Mouse (Mus musculus): ENCODE results near the gene Npy4r.

Gene Npy4r

DNA sequence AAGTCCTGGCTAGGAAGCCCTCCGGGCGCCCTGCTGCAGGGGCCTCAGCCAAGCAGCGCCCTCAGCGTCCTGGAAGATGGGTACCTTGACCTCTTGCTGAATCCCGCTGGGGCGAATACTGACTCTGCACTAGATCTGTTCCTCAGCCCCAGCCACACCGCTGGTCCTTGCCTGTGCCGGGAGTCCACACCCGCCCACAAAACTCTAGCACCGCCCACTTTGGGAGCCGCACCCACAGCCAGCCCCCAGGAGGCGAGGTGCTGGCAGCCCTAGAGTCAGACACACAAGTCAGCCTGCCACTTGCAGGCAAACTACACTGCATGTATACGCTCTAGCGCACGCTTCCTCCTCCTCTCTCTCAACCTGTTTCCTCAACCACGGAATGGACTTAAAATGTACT is at the start of gene Npy4r:
Gene Npy4r (minus strand): TSS at position 148 of the 400 bp plus-strand sequence.
- peak; percentile 51 for DNase-seq (ENCODE audit: low spot score)

GRCm38 (mm10) chr14:34201231-34202035 is 49.1 kb upstream of the Npy4r start, which contains the start of gene Gprin2:
TSS of gene Gprin2 (minus strand) at chr14:34201653.
- DNase-seq (ENCODE audit: low spot score), result peak; percentile 41

- DNase-seq (ENCODE audit: low spot score), result peak; percentile 23
These were observed 48.5 kb upstream of the Npy4r start for GRCm38 (mm10) chr14:34200738-34201230.

- no peak for DNase-seq (ENCODE audit: low spot score)
These were observed 44.4 kb upstream of the Npy4r start for GRCm38 (mm10) chr14:34196706-34197105.

- no peak for DNase-seq (ENCODE audit: low spot score)
These were observed 43.2 kb upstream of the Npy4r start for GRCm38 (mm10) chr14:34195466-34195865.

GRCm38 (mm10) chr14:34193879-34194278 is 41.6 kb upstream of the Npy4r start:
- no peak for DNase-seq (ENCODE audit: low spot score)

DNA sequence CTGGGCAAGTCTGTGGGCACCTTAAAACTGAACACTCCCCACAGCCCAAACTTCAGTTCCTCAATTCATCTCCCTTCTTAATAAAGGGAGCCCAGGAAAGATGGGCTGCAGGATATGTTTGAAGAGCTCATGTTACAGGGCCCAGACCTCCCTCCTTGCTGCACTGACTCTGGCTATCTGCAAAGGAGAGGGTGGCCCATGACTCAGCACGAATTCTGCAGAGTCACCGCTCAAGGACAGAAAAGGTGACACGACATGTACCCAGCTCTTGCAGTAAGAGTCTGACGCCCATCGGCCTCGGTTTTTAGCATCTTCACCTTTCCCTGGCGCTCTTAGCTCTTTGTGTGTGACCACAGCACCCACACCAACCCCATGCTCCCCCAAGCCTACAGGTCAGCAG is 38.1 kb upstream of the Npy4r start:
- DNase-seq (ENCODE audit: low spot score), result no peak

DNA sequence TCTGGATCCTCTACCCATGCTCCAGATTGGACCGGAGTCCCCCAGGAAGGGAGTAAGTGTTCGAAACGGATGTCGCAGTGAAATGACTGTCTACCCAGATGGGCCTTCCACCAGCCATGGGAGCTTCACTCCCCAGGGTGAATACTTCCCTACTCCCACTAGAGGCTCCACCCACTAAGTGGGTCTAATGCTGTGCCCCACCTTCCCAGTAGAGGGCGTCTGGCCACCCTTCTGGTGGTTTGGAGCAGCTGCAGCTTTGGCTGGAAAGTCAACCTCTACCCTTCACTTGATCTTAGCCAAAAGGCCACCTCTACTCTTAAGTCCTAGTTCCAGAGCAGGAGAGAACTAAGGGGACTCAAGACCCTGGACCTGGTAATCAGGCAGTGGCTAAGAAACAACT is 36.3 kb upstream of the Npy4r start:
- peak; percentile 19 for DNase-seq (ENCODE audit: low spot score)

GRCm38 (mm10) chr14:34183101-34183500 is 30.8 kb upstream of the Npy4r start:
- DNase-seq (ENCODE audit: low spot score), result no peak

- DNase-seq (ENCODE audit: low spot score), result no peak
These were observed 27.1 kb upstream of the Npy4r start for GRCm38 (mm10) chr14:34179351-34179750.

GRCm38 (mm10) chr14:34171107-34171506 is 18.8 kb upstream of the Npy4r start:
- no peak for DNase-seq (ENCODE audit: low spot score)

DNA sequence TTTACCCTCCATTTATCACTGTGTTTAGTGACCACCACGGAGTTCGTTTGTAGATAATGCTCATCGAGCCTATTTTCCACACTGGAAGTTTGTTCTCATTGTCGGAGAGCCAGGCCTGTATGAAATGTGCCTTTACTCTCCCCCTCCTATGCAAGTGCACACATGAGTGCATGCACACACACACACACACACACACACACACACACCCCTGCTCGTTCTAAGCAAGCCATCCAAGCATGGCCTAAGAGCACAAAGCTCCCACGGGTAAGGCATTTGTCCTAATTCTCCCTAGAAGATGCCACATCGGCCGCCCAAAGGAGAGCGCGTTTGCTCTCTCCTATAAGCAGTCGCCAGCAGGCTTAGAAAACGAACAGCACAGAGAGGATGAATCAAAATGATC is 3.5 kb upstream of the Npy4r start:
- no peak for DNase-seq (ENCODE audit: low spot score)

- peak; percentile 62 for DNase-seq (ENCODE audit: low spot score)
These were observed 2.5 kb upstream of the Npy4r start for GRCm38 (mm10) chr14:34154601-34155337.

DNA sequence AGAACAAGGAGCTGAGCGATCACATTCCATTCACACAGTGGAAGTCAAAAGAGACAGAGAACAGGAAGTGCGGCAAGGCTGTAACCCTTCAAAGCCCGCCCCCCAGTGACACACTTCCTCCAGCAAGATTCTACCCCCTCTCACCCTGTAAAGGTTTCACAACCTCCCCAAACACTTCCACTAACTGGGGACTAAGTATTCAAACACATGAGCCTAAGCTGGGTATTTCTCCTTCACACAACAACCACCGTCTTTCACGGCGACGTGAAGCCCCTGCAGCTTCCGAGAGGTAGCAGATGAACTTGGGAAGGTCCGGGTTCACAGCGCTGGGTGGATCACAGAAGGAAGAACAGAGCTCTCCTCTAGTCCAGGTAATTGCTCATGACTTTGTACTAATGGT is 9.4 kb downstream of the Npy4r start:
- DNase-seq (ENCODE audit: low spot score), result no peak

DNA sequence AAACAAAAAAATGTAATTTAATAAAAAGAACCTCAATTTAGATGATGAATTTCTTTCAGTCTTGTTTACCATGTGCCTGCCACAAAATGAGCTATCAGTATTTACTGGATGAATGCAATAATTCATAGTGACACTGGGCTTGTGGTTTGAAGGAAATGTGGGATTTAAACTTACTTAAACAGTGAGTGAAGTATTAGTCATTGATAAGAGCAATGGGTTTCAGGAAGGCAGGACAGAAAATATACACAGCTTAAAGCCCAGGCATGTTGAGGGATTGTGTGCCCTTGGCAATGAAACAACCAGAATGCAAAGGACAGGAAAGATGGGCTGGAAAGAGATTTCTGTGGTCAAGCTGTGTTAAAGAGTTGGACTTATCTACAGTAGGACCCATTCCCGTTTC is 10.0 kb downstream of the Npy4r start:
- DNase-seq (ENCODE audit: low spot score), result no peak

GRCm38 (mm10) chr14:34139671-34140664 is 12.3 kb downstream of the Npy4r start:
- DNase-seq (ENCODE audit: low spot score), result no peak

DNA sequence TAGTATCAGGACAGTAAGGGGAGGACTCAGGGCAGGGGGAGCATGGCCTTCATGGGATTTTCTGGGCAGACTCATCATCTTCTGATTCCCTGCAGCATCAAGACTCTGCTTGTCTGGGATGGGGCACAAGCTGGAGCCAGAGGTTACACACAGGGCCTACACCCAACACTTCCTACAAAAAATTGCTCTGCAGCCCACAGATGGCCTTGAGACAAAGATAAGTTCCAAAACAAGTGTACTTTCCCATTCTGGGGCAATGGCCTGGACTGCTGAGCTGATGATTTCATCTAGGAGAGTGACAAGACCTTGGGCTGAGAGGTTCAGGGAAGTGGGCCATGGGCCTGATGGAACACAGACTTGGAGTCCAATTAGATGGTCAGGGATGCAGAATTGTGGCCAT is 16.9 kb downstream of the Npy4r start:
- DNase-seq (ENCODE audit: low spot score), result no peak

DNA sequence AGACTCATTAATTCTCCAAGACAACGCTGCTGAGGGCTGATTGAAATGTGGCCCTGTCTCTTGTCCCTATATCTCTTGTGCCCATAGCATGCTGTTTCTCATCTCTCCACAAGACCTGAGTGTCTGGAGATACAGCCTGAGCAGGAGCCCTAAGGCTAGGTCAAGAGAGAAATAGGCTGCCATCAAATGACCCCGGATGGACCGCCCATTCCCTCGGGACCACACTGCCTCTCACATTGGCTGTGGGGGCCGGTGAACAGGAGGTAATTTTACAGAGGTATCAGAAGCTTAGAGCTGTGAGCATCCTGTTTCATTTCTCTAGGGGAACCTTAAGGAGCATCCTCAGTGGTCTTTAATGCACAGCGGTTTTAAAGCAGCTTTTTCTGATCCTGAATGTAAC is 21.1 kb downstream of the Npy4r start:
- no peak for DNase-seq (ENCODE audit: low spot score)

GRCm38 (mm10) chr14:34121691-34122090 is 30.6 kb downstream of the Npy4r start:
- no peak for DNase-seq (ENCODE audit: low spot score)

DNA sequence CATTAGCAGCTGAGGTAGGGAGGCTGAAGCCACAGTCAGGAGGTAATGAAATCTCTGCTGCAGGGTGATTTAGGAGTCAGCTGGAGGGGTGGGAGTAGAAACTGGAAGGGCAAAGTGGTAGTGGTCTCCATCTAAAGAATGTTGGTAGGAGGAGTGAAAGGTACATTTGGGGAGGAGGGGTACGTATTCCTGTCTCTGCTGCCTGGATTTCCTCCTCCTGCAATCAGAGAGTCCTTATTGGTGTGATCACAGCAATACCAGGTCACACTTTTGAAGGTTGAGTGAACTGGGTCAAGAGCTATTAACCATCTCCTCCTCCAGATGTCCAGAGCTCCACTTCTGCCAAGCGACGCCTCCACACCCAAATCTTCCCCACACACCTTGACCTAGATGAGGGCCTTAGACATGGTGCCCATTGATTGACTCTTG is 31.4 kb downstream of the Npy4r start:
- no peak for DNase-seq (ENCODE audit: low spot score)

DNA sequence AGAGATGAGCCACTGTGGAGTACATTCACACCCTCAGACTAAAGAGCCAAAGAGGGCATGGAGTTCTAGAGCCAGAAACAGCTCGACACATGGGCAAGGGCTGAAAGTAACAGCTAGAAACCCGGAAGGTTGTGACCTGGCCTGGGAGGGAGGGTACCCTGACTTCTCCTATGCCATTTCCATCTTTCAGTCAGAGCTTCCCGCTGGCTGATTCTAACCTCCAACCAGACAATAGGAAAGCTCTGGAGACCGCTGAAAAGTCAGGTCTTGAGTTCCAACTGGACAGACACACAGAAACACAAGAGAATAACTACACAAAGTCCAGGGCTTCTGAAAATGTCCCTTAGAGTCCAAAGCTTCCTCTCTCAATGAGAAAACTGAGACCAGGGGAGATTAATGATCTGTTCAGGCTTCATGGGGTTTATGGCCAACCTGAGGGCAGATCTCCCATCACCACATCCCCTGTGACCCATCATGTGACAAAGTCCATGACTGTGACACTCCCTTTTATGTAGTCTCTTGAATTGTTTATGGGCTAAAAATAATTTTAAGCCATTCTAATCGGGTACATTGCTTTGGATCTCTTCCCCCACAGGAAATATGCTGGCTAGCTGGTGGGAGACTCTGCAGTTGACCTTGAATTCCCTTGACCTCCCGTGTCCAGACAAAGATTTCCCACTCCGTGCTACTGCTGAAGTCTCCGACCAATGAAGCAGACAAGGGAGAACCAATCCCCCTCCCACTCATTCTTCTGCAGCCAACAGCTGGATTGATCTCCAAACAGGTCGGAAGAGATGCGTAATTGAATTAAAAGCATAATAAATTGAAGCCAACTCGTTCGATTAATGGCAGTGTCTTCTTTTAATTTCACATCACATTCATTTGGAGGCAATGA is 32.0 kb downstream of the Npy4r start:
- no peak for DNase-seq (ENCODE audit: low spot score)

All from urinary bladder, postnatal 25 days (tissue).